Mouse (Mus musculus) kidney, adult 10 weeks (tissue): ENCODE results near the gene Sult1c2. TPM values are rescaled to one million over a fixed set of nuclear protein-coding genes. Genes with fewer than 3 reads are reported as not detected.

Source experiments
- polyA plus RNA-seq: library from polyadenylated mRNA; stranded (reverse); fragments of 350-450 nt; fragmentation: Illumina TruSeq; extraction: RNeasy Lipid Tissue Mini Kit (QIAGEN cat#74804); gene quantifications from one replicate; pipeline ENCODE4 v1.2.3, GENCODE M21; 2014; ENCODE audit warnings: low read depth, low replicate concordance

Sult1c2 gene
- polyA plus RNA-seq: 260 TPM

DNA sequence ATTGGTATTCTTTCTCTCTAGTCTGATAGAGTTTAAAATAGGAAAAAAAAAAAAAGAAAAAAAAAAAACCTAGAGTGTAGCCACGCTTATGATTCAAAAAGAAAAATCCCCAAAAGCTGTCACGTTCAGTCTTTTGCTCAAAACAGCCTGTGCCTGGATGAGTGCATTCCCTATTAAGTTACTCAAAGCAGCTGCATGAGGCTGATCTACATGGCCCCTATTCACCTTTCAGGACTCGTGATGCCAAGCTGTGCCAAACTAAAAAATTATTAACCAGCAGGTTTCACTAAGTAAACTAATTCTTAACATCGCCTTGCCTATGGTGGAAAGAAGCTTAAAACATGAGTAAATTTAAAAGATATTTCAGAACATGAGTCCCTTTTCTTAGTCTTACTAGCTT, at the start of gene Sult1c2:
Gene Sult1c2 (minus strand): TSS at position 134 of the 400 bp plus-strand sequence.

Other genes with a start within 250 kb of the Sult1c2 start
- 0.40 TPM for gene Sgo1, start 157.0 kb downstream of the Sult1c2 start, polyA plus RNA-seq
- gene Sult1c1, start 144.3 kb upstream of the Sult1c2 start, polyA plus RNA-seq: not detected